Mouse (Mus musculus) central nervous system, embryonic 14 days (tissue): Measurements from ENCODE around the gene 2010111I01Rik. TPM values are rescaled to one million over a fixed set of nuclear protein-coding genes. Genes with fewer than 3 reads are reported as not detected.

Source experiments
- polyA plus RNA-seq: library from polyadenylated mRNA; depleted of rRNA; stranded (reverse); fragments of >200 nt; gene quantifications from 2 replicates; pipeline ENCODE4 v1.2.3, GENCODE M21; 2012; rRNA removed

Gene 2010111I01Rik
- 31.6 and 61.6 TPM in 2 replicates for polyA plus RNA-seq

GRCm38 (mm10) chr13:62964640-62965311, at the start of gene 2010111I01Rik:
Gene 2010111I01Rik (plus strand): TSS chr13:62964893.

Other genes with a start within 250 kb of the 2010111I01Rik start
- 18.3 and 20.1 TPM in 2 replicates for gene Platr25, start 204.2 kb upstream of the 2010111I01Rik start, polyA plus RNA-seq
- 4.1 and 4.8 TPM in 2 replicates for gene Gm5141, start 179.1 kb upstream of the 2010111I01Rik start, polyA plus RNA-seq
- gene Fbp2, start 106.5 kb upstream of the 2010111I01Rik start, polyA plus RNA-seq: 0.29 and 0.36 TPM in 2 replicates
- gene Fbp1, start 76.6 kb upstream of the 2010111I01Rik start, polyA plus RNA-seq: 0.11 and 0.49 TPM in 2 replicates